Mouse (Mus musculus) gastrocnemius, adult 2 months (tissue): ENCODE results near the gene P2rx3. TPM values are rescaled to one million over a fixed set of nuclear protein-coding genes. Genes with fewer than 3 reads are reported as not detected.

Experiments used
- DNase-seq: peaks from one replicate; pipeline ENCODE4 v3.0.0; 2022
- H3K27ac ChIP-seq: fragments of 200-600 bp; 2 replicates; pipeline ENCODE4 v1.8.1; 2022; ENCODE audit warnings: mild to moderate bottlenecking
- H3K4me3 ChIP-seq: fragments of 200-600 bp; 2 replicates; pipeline ENCODE4 v1.8.1; 2022; ENCODE audit warnings: mild to moderate bottlenecking, moderate library complexity
- CTCF ChIP-seq: fragments of 200-600 bp; IDR thresholded peaks from 2 replicates; pipeline ENCODE4 v1.8.1; 2022; ENCODE audit warnings: antibody characterized with exemption, mild to moderate bottlenecking, moderate library complexity
- intact Hi-C: fragments of 180-260 bp; cut with DNase I; formaldehyde crosslinking; loops from one replicate; pipeline ENCODE4 v1.15.1; 2025
- total RNA-seq, 2 experiments: library from RNA; stranded (reverse); gene quantifications; 2 replicates each; pipeline ENCODE4 v1.2.3; 2021

The P2rx3 gene
- total RNA-seq, 2 experiments from 2014 or later: 0.36 to 0.59 TPM

- TF ChIP-seq CTCF: no peak
Observed at GRCm38 (mm10) chr2:84958588-84959264, 78.5 kb downstream of the P2rx3 start.

DNA sequence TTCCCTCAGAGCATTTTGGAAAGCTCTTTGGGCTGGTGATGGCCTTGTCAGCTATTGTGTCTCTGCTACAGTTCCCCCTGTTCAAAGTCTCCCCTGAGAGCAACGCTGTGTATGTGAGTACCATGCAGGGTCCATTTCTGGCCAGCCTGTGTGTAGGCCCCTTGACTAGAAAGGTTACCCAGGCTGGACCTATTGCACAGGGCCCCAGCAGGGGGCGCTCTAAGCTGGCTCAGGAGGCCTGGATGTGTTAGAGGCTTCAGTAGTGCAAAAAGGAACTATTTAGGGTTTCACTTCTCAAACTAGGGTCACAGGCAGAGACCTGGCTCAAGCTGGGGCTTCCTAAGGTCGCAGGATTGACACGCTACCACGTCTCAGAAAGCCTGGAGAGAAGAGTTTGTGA, 81.0 kb downstream of the P2rx3 start:
- no peak overlapping the region for H3K27ac ChIP-seq
- peak; percentile 66 for DNase-seq
- peak; percentile 92 for TF ChIP-seq CTCF
- H3K4me3 ChIP-seq: no peak overlapping the region
- intact Hi-C loops: loop anchor here (2.0 to 5.0 kb wide), 2 partner anchors 51 to 291 kb away; no protein-coding TSS in a partner anchor

More at GRCm38 (mm10) chr2:84958588-84959264, 78.5 kb downstream of the P2rx3 start:
- Histone ChIP-seq H3K27ac (no peak overlapping the region), H3K4me3 (no peak overlapping the region)
- intact Hi-C loops: loop anchor here (5.0 kb wide), 1 partner anchor 289 kb away; no protein-coding TSS in a partner anchor
- DNase-seq: no peak

- Histone ChIP-seq H3K27ac (no peak overlapping the region), H3K4me3 (no peak overlapping the region)
- TF ChIP-seq CTCF: no peak
- intact Hi-C loops: loop anchor here (5.0 kb wide), 1 partner anchor 292 kb away; no protein-coding TSS in a partner anchor
- no peak for DNase-seq
Observed at GRCm38 (mm10) chr2:84955435-84955834, 81.8 kb downstream of the P2rx3 start.

- TF ChIP-seq CTCF: no peak
- DNase-seq: no peak
- intact Hi-C loops: no loop called here
- no peak overlapping the region for H3K4me3 ChIP-seq
- H3K27ac ChIP-seq: no peak overlapping the region
Observed at GRCm38 (mm10) chr2:84952693-84953092, 84.6 kb downstream of the P2rx3 start.

- no peak for DNase-seq
- no peak for TF ChIP-seq CTCF
- intact Hi-C loops: no loop called here
- Histone ChIP-seq H3K4me3 (no peak overlapping the region), H3K27ac (no peak overlapping the region)
Observed at GRCm38 (mm10) chr2:84952251-84952650, 85.0 kb downstream of the P2rx3 start.

DNA sequence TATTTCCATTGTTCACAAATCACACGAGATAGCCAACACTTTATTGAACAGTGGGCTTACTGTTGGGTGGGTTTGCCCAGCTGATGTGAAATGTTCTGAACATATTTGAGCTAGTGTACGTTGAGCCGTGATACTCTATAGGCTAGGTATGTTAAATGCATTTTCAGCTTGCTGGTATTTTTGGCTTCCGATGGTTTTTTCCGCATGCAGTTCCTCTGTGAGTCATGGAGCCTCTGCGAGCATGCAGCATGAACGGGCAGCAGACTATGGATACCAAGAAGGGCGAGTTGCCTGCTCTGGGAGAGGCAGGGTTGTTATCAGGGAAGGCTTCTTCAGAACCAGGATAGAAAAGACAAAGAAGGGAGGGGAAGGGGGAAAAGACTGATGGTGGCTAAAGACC, 86.2 kb downstream of the P2rx3 start:
- no peak for TF ChIP-seq CTCF
- no peak for DNase-seq
- intact Hi-C loops: no loop called here
- Histone ChIP-seq H3K27ac (no peak overlapping the region), H3K4me3 (no peak overlapping the region)

DNA sequence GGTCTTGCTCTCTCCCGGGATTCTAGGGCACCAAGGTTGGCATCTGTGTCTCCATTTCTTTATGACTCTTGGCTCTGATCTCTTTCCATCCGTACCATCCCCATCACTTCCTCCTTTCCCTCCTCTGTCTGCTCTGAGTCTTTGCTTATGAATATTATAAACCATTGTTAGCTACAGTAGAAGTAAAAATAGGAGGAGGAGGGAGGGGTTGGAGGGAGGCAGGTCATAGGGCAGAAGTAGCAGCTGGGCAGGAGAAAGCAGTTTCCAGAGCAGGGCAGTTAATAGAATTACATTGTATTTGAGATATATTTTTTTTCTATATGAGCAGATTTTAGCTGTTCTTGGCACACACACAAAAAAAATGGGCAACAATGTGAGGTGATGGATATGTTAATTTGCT, 88.5 kb downstream of the P2rx3 start:
- intact Hi-C loops: no loop called here
- DNase-seq: no peak
- H3K27ac ChIP-seq: no peak overlapping the region
- no peak overlapping the region for H3K4me3 ChIP-seq
- no peak for TF ChIP-seq CTCF

Other genes with a start within 250 kb of the P2rx3 start
- gene Ube2l6, start 238.6 kb downstream of the P2rx3 start, total RNA-seq: 1 to 10 TPM; 2.0 to 3.8 TPM
- 100 to 1,000 TPM in 1 of 2 experiments, 10 to 100 TPM in 1; 53.0 to 125 TPM for gene Smtnl1, start 214.8 kb downstream of the P2rx3 start, total RNA-seq
- 10 to 100 TPM; 42.0 to 57.7 TPM for gene Timm10, start 210.5 kb downstream of the P2rx3 start, total RNA-seq
- 10 to 100 TPM in 1 of 2 experiments, 1 to 10 TPM in 1; 6.3 to 11.6 TPM for gene Slc43a1, start 198.6 kb downstream of the P2rx3 start, total RNA-seq
- under 1 TPM; 0.28 to 0.41 TPM for gene Rtn4rl2, start 150.8 kb downstream of the P2rx3 start, total RNA-seq
- gene Slc43a3, start 100.9 kb downstream of the P2rx3 start, total RNA-seq: 10 to 100 TPM; 26.4 to 30.2 TPM
- not detected for gene Prg2, start 57.0 kb downstream of the P2rx3 start, total RNA-seq
- gene Prg3, start 49.2 kb downstream of the P2rx3 start, total RNA-seq: not detected
- 10 to 100 TPM; 28.5 to 30.8 TPM for gene Ssrp1, start 228 bp downstream of the P2rx3 start, total RNA-seq
- 10 to 100 TPM; 23.3 to 29.7 TPM for gene Tnks1bp1, start 10.6 kb upstream of the P2rx3 start, total RNA-seq
- gene Aplnr, start 98.8 kb upstream of the P2rx3 start, total RNA-seq: 1 to 10 TPM; 2.5 to 5.6 TPM
- 1 to 10 TPM in 1 of 2 experiments, under 1 TPM in 1; 0.56 to 1.1 TPM for gene Lrrc55, start 159.7 kb upstream of the P2rx3 start, total RNA-seq